Mouse (Mus musculus) limb, embryonic 10.5 days (tissue): ENCODE data around the gene Slc35f4. TPM values are rescaled to one million over a fixed set of nuclear protein-coding genes. Genes with fewer than 3 reads are reported as not detected.

ENCODE experiments used
- DNase-seq: peaks from one replicate; pipeline ENCODE4 v3.0.0-alpha.2; 2017; ENCODE audit warnings: low spot score
- H3K27ac ChIP-seq: fragments of 300-500 bp; sonication (generic); 2 replicates; pipeline ENCODE4 v1.5.1; 2016; ENCODE audit warnings: mild to moderate bottlenecking
- H3K27me3 ChIP-seq: fragments of 300-500 bp; sonication (generic); 2 replicates; pipeline ENCODE4 v1.6.1; 2016; ENCODE audit warnings: low read depth, mild to moderate bottlenecking; ENCODE audit not compliant: poor library complexity, severe bottlenecking
- H3K36me3 ChIP-seq: fragments of 300-500 bp; sonication (generic); 2 replicates; pipeline ENCODE4 v1.6.1; 2016; ENCODE audit warnings: mild to moderate bottlenecking, moderate library complexity
- H3K4me1 ChIP-seq: fragments of 300-500 bp; sonication (generic); 2 replicates; pipeline ENCODE4 v1.6.1; 2016
- H3K4me3 ChIP-seq: fragments of 300-500 bp; sonication (generic); 2 replicates; pipeline ENCODE4 v1.5.1; 2016; ENCODE audit warnings: mild to moderate bottlenecking, moderate library complexity
- H3K9me3 ChIP-seq: fragments of 300-500 bp; sonication (generic); replicated peaks from 2 replicates; pipeline ENCODE4 v1.6.1; 2016; ENCODE audit warnings: mild to moderate bottlenecking
- WGBS: fragments of 180-500 bp; shearing (Covaris S2); methylation state at CpG from one replicate; pipeline ENCODE4 v1.1.7; 2016; 5-methylcytosine and 5-hydroxymethylcytosine counted together
- polyA plus RNA-seq: library from polyadenylated mRNA; unstranded; fragments of >200 nt; fragmentation: Nextera tagmentation; extraction: Ambion mirVana; gene quantifications from 2 replicates; pipeline ENCODE4 v1.2.1, GENCODE M21; 2016

The Slc35f4 gene
- polyA plus RNA-seq, 1 experiment from 2014 or later: not detected

DNA sequence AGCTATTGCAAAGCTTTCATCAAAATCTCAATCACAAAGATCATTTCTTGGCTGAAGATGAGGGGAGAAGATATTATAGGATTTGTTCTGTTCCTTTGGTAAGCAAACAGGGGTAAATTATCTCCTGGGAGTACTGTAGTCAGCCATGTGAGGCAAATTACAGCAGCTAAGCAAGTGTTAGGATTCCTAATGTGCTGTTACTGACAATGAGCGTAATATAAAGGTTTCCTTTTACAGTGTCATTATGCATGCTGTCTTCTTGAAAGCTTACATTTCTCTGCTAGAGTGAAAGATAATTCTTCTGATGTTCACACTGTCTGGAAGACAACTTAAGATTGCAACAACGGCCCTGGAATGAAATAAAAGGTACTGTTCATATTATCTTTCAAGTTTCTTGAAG lies 192.0 kb downstream of the Slc35f4 start:
- Histone ChIP-seq H3K27me3 (no peaks in the 10 kb centered on the region), H3K27ac (no peak overlapping the region), H3K4me1 (no peaks in the 10 kb centered on the region), H3K4me3 (no peak overlapping the region), H3K9me3 (no peaks in the 10 kb centered on the region), H3K36me3 (no peaks in the 10 kb centered on the region)
- 87% methylated on average over 2 of the region's 2 CpGs for whole genome bisulfite sequencing
- no peak for DNase-seq

DNA sequence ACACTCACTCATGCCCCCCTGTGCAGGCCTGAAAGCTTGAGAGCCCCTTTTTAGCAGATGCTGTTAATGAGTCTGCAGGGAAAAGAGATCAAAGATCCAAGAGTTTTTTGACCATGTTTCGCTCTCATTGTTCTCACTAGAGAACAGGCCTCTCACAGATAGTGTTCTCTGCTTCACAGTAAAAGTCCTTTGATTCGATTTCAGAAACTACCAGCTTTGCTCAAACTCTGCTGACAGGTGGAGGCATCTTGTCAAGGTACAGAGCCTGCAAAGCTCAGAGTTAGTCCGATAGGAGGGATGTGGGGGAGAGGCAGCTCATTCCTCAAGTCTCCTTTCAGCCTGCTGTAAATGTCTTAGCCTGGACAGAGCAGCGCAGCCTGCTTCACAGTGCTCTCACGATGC lies 209.4 kb downstream of the Slc35f4 start:
- DNase-seq: no peak
- no peak overlapping the region for H3K27ac ChIP-seq
- WGBS: 34% methylated on average over 5 of the region's 5 CpGs

DNA sequence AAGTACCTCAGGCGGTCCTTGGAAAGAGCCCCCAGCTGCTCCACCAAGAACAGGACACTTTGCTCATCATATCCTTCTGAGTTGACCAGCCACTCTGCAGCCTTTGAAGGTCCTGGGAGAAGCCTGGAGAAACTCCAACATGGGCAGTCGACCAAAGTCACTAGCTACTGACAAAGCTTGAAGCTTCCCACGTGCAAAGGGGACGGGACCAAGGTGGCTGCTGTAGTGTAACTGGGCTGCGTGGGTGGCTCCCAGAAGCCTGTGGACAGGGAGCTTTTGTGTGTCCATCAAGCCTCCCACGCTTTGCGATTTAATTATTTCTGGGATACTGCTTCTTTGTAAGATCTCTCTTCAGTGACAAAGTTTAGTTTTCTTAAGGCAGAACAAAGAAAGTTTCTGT lies 211.9 kb downstream of the Slc35f4 start:
- no peaks in the 10 kb centered on the region for H3K27me3 ChIP-seq
- no peak for DNase-seq
- no peak overlapping the region for H3K27ac ChIP-seq
- no peak overlapping the region for H3K4me3 ChIP-seq
- no peaks in the 10 kb centered on the region for H3K9me3 ChIP-seq
- H3K36me3 ChIP-seq: no peaks in the 10 kb centered on the region
- peaks cover 3% of the 10 kb centered on the region; the same call in 1 of the 2 replicates for H3K4me1 ChIP-seq
- 84% methylated on average over 7 of the region's 7 CpGs for WGBS

More for the DNA sequence above, 209.4 kb downstream of the Slc35f4 start:
- Histone ChIP-seq H3K9me3 (no peaks in the 10 kb centered on the region), H3K4me3 (no peak overlapping the region), H3K36me3 (no peaks in the 10 kb centered on the region), H3K27me3 (no peaks in the 10 kb centered on the region), H3K4me1 (peaks cover 3% of the 10 kb centered on the region; the same call in 1 of the 2 replicates)

DNA sequence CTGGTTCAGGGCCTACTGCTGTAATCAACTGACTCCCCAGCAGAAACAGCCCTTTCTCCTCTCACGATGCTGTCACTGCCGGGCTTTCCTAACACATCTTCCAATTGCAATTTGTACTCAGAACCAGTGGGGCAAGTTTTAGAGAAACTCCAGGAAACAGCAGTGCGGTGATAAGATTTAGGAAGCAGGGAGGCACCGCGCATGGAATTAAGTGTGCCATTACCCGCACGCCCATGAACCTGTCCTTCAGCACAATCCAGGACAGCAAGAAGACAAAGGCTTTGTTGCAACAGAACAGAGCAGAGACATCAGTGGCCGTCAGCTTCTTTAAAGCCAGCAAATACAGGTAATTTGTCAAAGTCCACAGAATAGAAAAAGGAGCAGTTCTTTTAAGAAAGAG lies 212.5 kb downstream of the Slc35f4 start:
- H3K27me3 ChIP-seq: no peaks in the 10 kb centered on the region
- H3K27ac ChIP-seq: no peak overlapping the region
- H3K36me3 ChIP-seq: no peaks in the 10 kb centered on the region
- WGBS: 79% methylated on average over 8 of the region's 8 CpGs
- no peak for DNase-seq
- no peak overlapping the region for H3K4me3 ChIP-seq
- no peaks in the 10 kb centered on the region for H3K9me3 ChIP-seq
- H3K4me1 ChIP-seq: peaks cover 3% of the 10 kb centered on the region; the same call in 1 of the 2 replicates

DNA sequence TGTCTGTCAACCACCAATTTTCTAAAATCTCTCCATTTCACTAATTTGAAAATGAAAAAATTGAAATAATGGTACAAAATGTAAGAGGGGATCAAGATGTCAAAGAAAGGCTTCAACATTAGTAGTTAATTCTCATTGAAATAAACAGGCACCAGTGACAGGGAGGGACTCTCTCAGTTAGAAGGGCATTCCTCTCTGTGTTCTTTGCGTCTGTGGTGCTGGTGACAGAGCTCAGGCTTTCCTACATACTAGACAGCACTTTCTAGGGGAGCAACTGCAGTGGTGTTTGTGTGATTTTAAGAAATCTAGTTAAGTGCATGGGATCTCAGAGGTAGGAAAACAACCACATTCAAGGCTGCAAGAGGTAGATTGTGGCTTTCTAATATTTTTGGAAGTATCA lies 214.3 kb downstream of the Slc35f4 start:
- WGBS: 80% methylated on average over 1 of the region's 1 CpGs
- DNase-seq: no peak
- Histone ChIP-seq H3K4me1 (peaks cover 3% of the 10 kb centered on the region; the same call in 1 of the 2 replicates), H3K9me3 (no peaks in the 10 kb centered on the region), H3K27me3 (no peaks in the 10 kb centered on the region), H3K27ac (no peak overlapping the region), H3K36me3 (no peaks in the 10 kb centered on the region), H3K4me3 (no peak overlapping the region)

DNA sequence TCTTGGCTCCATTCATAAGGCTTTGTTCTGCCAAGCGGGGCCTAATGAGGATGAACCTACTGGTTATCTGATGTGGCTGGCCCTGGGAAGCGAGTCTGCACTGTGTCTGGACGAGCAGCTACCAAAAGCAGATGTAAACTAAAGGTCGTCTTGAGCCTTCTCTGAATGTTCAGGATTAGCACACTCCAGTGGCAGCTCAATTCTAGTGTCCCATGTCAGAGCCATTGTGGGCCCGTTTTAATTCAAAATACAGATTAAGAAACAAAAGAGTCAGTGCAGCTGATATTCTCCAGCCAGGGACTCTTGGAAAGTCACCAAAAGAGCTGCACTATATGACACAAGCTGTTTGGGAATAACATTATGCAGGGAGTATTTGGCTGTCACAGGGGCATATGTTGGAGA lies 214.8 kb downstream of the Slc35f4 start:
- Histone ChIP-seq H3K4me3 (no peak overlapping the region), H3K9me3 (no peaks in the 10 kb centered on the region), H3K36me3 (no peaks in the 10 kb centered on the region), H3K27ac (no peak overlapping the region), H3K4me1 (peaks cover 3% of the 10 kb centered on the region; the same call in 1 of the 2 replicates), H3K27me3 (no peaks in the 10 kb centered on the region)
- no peak for DNase-seq
- WGBS: 58% methylated on average over 5 of the region's 5 CpGs

DNA sequence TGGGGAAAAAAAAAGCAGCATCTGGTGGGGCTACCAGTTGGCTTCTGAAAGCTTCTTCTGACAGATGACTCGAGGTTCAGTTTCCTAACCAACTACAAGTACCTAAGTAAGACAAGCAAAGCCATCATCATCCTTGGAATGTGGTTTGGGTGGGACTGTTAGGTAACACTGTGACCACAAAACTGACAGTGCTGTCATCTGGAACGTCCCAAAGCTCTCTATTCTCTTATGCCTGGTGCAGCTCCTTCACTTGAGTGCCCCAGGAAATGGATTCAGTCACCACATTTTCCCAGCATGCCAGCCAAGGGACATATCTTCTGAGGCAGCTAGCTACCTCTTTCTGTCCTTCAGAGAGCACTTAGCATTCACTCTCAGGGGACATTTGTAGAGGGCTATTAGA lies 216.2 kb downstream of the Slc35f4 start:
- no peak for DNase-seq
- H3K36me3 ChIP-seq: no peaks in the 10 kb centered on the region
- no peaks in the 10 kb centered on the region for H3K9me3 ChIP-seq
- no peaks in the 10 kb centered on the region for H3K27me3 ChIP-seq
- no peak overlapping the region for H3K27ac ChIP-seq
- no peak overlapping the region for H3K4me3 ChIP-seq
- 75% methylated on average over 2 of the region's 2 CpGs for WGBS
- H3K4me1 ChIP-seq: peaks cover 3% of the 10 kb centered on the region; the same call in 1 of the 2 replicates

DNA sequence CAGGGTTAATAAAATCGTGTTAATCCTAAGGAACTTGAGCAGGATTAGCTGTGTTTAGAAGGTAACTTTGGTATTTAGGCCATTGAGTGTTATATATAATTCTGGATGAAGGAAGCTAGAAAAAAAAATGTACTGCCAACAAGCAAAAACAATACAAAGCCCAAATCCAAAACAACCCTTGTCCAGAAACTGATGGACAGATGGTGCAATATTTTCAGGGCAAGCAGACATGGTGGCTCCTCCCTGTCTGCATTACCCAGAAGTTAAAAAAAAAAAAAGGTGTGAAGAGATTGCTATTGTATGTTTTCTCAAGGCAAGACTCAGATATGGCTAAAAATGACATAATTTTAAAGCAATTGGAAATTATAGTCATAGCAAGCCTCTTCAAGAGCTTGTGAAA lies 217.3 kb downstream of the Slc35f4 start:
- Histone ChIP-seq H3K36me3 (no peaks in the 10 kb centered on the region), H3K4me1 (peaks cover 3% of the 10 kb centered on the region; the same call in 1 of the 2 replicates), H3K27ac (no peak overlapping the region), H3K27me3 (no peaks in the 10 kb centered on the region), H3K9me3 (no peaks in the 10 kb centered on the region), H3K4me3 (no peak overlapping the region)
- no peak for DNase-seq
- 76% methylated on average over 1 of the region's 1 CpGs for WGBS

DNA sequence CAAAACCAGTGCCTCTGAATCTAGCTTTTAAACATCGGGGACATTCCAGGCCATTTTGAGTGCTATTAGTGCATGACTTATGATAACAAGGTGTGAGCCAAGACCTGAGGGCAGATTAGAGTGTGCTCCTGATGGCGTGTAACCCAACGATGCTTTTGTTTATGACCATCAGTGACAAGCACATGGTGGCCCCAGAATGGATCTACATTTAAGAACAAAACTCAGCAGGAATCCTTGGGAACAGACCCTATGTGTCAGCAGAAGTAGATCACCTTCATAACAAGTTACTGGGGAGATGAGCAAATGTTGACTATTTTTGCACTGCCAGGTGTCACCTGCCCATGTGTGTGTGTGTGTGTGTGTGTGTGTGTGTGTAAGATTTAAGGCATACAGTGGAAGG lies 218.0 kb downstream of the Slc35f4 start:
- Histone ChIP-seq H3K36me3 (no peaks in the 10 kb centered on the region), H3K4me3 (no peak overlapping the region), H3K27me3 (no peaks in the 10 kb centered on the region), H3K9me3 (no peaks in the 10 kb centered on the region), H3K4me1 (no peaks in the 10 kb centered on the region), H3K27ac (no peak overlapping the region)
- 78% methylated on average over 3 of the region's 3 CpGs for WGBS
- no peak for DNase-seq

DNA sequence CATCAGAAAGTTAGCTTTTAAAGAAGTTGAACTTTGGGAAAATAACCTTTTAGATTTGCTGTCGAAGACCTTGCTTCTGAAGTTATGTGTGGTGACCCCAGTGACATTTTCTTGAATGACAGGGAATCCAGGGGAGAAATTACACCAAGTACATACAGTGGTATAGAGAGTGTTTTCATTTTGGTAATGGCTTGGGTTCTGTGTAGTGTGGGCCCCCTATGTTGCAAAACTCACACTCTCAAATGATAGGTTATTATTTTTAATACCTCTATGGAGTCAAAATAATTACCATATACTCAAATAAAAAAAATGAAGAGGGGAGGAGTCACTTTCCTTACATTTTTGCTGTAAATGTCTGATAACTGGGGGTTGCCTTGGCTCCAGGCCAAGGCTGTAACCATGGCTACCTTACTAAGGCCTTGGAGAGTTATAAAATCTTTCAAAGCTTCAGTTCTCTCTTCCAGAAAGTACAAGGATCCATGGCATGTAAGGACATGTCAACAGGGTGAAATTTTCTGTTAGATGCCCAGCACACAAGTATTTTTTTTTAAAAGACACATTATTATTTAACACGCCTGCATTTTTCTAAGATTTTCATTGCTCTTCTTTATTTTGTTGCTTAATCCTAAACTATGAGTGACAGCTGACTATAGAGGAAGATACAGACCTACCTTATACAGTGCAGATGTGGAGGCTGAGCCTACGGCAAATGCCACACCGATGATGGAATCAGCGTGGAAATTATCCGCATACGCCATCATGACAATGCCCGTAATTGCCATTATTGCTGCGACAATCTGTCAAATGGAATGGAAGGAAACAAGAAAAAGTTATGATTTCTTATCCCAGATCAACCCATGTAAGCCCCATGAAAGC lies 220.1 kb downstream of the Slc35f4 start:
- WGBS: 96% methylated on average over 9 of the region's 9 CpGs

DNA sequence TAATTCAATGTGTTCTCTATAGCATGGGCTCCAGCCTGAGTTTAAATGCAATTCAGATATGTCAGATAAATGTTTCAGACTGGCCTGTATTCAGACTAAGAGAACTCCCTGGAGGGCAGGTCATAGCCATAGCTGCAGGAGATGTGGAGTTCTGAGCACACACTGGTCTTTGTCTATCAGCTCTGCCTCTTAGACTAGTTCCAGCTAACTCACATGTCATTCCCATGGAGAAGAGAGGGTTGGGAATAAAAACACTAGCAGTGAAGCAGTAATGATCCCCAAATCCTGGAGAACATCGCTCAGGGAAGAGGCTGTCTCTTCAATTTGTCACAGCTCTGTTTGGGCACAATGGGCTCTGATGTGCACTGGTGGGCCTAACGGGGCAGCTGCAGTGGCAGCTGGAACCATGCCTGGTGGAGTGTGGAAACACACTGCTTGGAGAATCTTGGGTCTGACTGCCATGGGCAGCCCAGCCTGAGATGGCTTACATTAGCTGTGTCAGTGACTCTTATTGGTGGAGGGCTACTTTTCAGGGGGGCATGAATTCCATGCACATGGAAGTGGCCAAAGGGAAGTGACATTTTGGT lies 223.5 kb downstream of the Slc35f4 start:
- H3K27ac ChIP-seq: no peak overlapping the region
- no peak for DNase-seq
- 87% methylated on average over 2 of the region's 2 CpGs for WGBS

More for the DNA sequence above, 220.1 kb downstream of the Slc35f4 start:
- no peaks in the 10 kb centered on the region for H3K27me3 ChIP-seq
- 0 out of 2 replicates have a peak, but pooled peaks cover 5% of the 10 kb centered on the region for H3K4me1 ChIP-seq
- no peak overlapping the region for H3K4me3 ChIP-seq
- no peak overlapping the region for H3K27ac ChIP-seq
- no peak for DNase-seq
- no peaks in the 10 kb centered on the region for H3K9me3 ChIP-seq
- H3K36me3 ChIP-seq: no peaks in the 10 kb centered on the region

DNA sequence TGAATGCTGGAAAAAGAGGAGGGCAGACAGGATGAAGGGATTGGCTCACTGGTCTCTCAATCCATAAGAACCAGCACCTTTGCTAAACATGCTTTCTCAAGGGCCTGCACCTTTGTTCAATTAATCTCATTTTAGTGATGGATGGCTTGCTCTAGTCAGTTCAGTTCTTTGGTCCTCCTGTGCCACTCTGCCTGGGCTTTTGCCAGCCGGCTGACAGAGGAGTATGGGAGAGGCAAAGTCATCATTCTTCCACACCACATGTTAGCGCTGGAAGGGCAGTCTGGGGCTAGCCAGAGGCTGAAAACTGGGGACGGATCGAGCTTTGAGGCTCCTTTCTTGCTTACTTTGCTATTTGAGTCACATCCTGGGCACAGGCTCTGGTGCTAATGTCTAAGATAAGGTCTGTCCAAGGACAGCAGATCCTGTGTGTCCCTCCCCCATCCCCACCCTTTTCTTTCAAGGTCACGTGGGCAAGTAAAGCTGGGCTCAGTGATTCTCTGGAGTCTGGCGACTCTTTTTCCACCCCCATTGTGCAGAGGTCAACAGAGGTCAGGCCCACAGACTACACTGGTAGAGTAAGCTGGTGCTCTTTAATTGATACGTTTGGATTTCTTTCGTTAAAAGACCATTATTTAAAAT lies 224.7 kb downstream of the Slc35f4 start:
- no peaks in the 10 kb centered on the region for H3K27me3 ChIP-seq
- H3K4me3 ChIP-seq: no peak overlapping the region
- no peak overlapping the region for H3K27ac ChIP-seq
- WGBS: 56% methylated on average over 8 of the region's 8 CpGs
- H3K9me3 ChIP-seq: no peaks in the 10 kb centered on the region
- H3K36me3 ChIP-seq: no peaks in the 10 kb centered on the region
- 0 out of 2 replicates have a peak, but pooled peaks cover 5% of the 10 kb centered on the region for H3K4me1 ChIP-seq
- DNase-seq: no peak

More for the DNA sequence above, 223.5 kb downstream of the Slc35f4 start:
- Histone ChIP-seq H3K27me3 (no peaks in the 10 kb centered on the region), H3K9me3 (no peaks in the 10 kb centered on the region), H3K36me3 (no peaks in the 10 kb centered on the region), H3K4me3 (no peak overlapping the region), H3K4me1 (0 out of 2 replicates have a peak, but pooled peaks cover 5% of the 10 kb centered on the region)

DNA sequence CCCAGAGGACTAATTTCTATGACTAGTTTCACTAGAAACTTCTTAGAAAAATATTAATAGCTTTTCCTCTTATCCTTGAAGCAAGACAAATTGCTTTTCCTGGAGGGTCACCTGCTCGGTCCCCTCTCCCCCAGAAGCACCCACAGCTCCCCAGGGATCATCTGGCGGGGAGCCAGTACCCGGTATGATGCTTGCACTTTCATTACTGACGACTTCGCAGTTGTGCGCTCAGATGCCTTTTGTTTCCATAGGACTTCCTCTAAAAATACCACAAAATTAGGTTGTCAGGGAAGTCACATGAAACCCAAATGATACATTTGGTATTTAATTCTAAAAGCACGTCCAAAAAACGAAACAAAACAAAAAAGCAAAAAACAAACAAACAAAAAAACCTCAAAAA lies 225.5 kb downstream of the Slc35f4 start:
- H3K27me3 ChIP-seq: no peaks in the 10 kb centered on the region
- 0 out of 2 replicates have a peak, but pooled peaks cover 5% of the 10 kb centered on the region for H3K4me1 ChIP-seq
- WGBS: 84% methylated on average over 8 of the region's 8 CpGs
- H3K4me3 ChIP-seq: no peak overlapping the region
- no peaks in the 10 kb centered on the region for H3K36me3 ChIP-seq
- H3K27ac ChIP-seq: no peak overlapping the region
- H3K9me3 ChIP-seq: no peaks in the 10 kb centered on the region
- no peak for DNase-seq
